Mouse (Mus musculus) hindbrain, embryonic 15.5 days (tissue): ENCODE data around the gene Hspa1l. TPM values are rescaled to one million over a fixed set of nuclear protein-coding genes. Genes with fewer than 3 reads are reported as not detected.

Experiments
- ATAC-seq: fragments of 200-750 bp; cut with Nextera tagmentation; 2 replicates; pipeline ENCODE4 v1.8.0; 2017; ENCODE audit warnings: low read depth, moderate number of reproducible peaks, moderate TSS enrichment; ENCODE audit not compliant: low FRiP score
- H3K27ac ChIP-seq: fragments of 300-500 bp; sonication (generic); replicated peaks from 2 replicates; pipeline ENCODE4 v1.5.1; 2015; ENCODE audit warnings: mild to moderate bottlenecking, inconsistent platforms
- H3K27me3 ChIP-seq: fragments of 300-500 bp; sonication (generic); 2 replicates; pipeline ENCODE4 v1.6.1; 2015; ENCODE audit warnings: control low read depth, inconsistent platforms
- H3K36me3 ChIP-seq: fragments of 300-500 bp; sonication (generic); 2 replicates; pipeline ENCODE4 v1.6.1; 2015; ENCODE audit warnings: control low read depth, inconsistent platforms
- H3K4me1 ChIP-seq: fragments of 300-500 bp; sonication (generic); replicated peaks from 2 replicates; pipeline ENCODE4 v1.6.1; 2015; ENCODE audit warnings: control low read depth, inconsistent platforms
- H3K4me2 ChIP-seq: fragments of 300-500 bp; sonication (generic); 2 replicates; pipeline ENCODE4 v1.6.1; 2015; ENCODE audit warnings: moderate library complexity, mild to moderate bottlenecking, inconsistent platforms
- H3K4me3 ChIP-seq: fragments of 300-500 bp; sonication (generic); 2 replicates; pipeline ENCODE4 v1.5.1; 2015; ENCODE audit warnings: mild to moderate bottlenecking, inconsistent platforms
- H3K9ac ChIP-seq: fragments of 300-500 bp; sonication (generic); 2 replicates; pipeline ENCODE4 v1.6.1; 2015; ENCODE audit warnings: inconsistent platforms
- H3K9me3 ChIP-seq: fragments of 300-500 bp; sonication (generic); 2 replicates; pipeline ENCODE4 v1.6.1; 2016; ENCODE audit warnings: control low read depth, inconsistent platforms
- WGBS: fragments of 180-500 bp; shearing (Covaris S2); methylation state at CpG from one replicate; pipeline ENCODE4 v1.1.7; 2015; 5-methylcytosine and 5-hydroxymethylcytosine counted together
- polyA plus RNA-seq: library from polyadenylated mRNA; unstranded; fragments of >200 nt; fragmentation: Nextera tagmentation; extraction: Ambion mirVana; gene quantifications from 2 replicates; pipeline ENCODE4 v1.2.1, GENCODE M21; 2015

The Hspa1l gene
- polyA plus RNA-seq, 1 experiment from 2014 or later = 1.8 TPM

DNA sequence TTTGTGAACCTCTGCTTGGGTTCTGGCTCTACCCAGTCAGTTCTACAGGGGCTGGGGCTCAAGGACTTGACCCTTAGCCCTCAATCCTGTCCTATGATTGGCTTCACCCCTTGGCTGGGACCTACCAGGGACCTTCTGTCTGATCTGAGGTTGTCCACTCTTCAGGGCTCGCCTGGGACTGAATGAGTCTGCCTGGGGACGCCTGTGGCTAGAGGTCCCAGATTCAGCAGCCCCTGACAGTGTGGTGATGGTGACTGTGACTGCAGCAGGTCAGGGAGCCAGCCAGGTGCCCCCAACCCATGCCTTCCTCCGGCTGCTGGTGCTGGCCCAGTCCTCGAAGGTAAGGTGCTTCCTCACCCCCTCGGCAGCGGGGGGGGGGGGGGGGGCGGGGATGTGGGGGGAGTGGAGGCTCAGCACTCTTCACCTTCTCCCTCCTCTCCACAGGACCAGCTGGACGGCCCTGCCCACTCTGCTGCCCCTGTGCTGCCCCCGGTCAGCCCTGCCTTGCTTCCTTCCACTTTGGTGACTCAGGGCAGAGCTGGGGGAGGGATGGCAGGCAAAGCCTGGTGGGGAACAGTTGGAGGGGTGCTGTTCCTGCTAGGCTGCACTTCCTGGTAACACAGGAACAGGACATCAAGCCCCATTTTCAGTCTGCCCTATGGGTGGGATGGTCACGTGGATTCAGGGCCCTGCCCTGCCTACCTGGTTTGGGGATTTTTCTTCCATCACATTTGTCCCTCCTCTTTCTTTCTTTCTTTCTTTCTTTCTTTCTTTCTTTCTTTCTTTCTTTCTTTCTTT, 52.4 kb downstream of the Hspa1l start:
- no peak for ATAC-seq
- no peak overlapping the region for H3K9ac ChIP-seq
- peaks cover 9% of the 10 kb centered on the region for H3K4me1 ChIP-seq
- H3K36me3 ChIP-seq = no peaks in the 10 kb centered on the region
- 71% methylated on average over 7 of the region's 10 CpGs for WGBS
- H3K9me3 ChIP-seq = no peaks in the 10 kb centered on the region
- H3K4me2 ChIP-seq = no peak overlapping the region
- H3K4me3 ChIP-seq = no peak overlapping the region
- no peaks in the 10 kb centered on the region for H3K27me3 ChIP-seq
- H3K27ac ChIP-seq = no peak overlapping the region

DNA sequence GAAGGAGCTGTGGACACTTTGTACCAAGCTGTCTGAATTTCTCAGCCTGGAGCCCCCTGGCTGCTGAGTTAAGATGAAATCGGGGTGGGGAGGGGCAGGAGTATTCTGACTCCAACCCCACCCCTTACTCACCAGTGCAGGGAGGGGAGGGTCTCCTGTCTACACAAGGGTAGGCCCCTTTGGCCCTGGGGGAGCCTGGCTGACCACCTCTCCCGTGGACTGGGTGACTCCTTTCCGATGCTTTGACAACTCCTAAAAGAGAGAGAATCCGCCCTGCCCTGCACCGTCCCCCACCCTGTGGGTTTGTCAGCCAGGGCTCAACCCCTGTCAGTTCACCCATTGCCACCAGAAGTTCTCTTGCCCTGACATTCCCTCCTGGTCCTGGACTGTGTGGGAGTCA, 53.7 kb downstream of the Hspa1l start:
- H3K4me1 ChIP-seq = peaks cover 14% of the 10 kb centered on the region
- no peaks in the 10 kb centered on the region for H3K27me3 ChIP-seq
- H3K4me3 ChIP-seq = no peak overlapping the region
- WGBS = 64% methylated on average over 5 of the region's 5 CpGs
- no peaks in the 10 kb centered on the region for H3K9me3 ChIP-seq
- no peak overlapping the region for H3K9ac ChIP-seq
- H3K4me2 ChIP-seq = no peak overlapping the region
- no peak for ATAC-seq
- H3K27ac ChIP-seq = no peak overlapping the region
- no peaks in the 10 kb centered on the region for H3K36me3 ChIP-seq

DNA sequence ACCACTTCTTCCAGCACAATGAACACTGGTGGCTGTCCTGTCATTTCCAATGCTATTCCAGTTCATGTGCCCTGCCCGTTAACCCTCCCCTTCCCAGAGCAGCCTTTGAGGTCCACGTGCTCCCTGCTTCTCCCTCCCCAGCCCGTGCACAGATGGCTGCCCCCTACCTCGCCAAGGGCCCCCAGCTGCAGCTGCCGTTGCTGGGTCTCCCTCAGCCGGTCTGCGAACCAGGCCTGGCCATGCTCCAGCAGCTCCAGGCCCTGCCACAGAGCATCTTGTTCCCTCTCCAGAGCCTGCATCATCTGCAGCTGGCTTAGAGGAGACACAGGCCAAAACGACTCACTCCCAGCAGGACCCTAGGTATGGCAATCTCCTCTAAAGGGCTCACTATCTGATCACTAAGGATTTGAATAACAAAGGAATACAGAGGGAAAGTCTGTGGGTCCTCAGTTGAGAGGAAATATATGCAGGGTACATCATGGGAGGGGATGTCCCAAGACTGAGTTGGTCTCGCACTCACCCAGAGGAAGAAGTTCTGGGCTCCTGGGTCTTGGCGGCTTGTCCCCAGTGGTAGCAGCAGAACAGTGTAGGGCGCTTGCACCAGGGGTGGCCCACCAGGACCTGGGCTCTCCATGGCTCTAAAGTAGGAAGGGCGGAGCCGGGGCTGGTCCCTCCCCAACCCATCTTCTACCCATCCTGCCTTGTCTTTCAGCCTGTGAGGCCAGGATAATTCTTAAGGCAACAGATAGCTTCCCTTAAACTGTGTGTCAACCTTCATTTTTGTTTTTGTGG, 55.0 kb downstream of the Hspa1l start, which contains the start of gene Sapcd1:
Sapcd1 (minus strand) TSS at position 740 of the 792 bp plus-strand sequence.
- H3K4me3 ChIP-seq = no peak within 1 kb of the TSS
- no peaks in the 10 kb centered on the region for H3K9me3 ChIP-seq
- ATAC-seq = peak; percentile 45; the same call in 1 of the 2 replicates
- WGBS = 30% methylated on average over 13 of the region's 13 CpGs
- no peaks in the 10 kb centered on the region for H3K27me3 ChIP-seq
- no peak within 1 kb of the TSS for H3K9ac ChIP-seq
- H3K27ac ChIP-seq = peak within 1 kb of the TSS; percentile 42
- no peak within 1 kb of the TSS for H3K4me2 ChIP-seq
- peaks cover 10% of the 10 kb centered on the region for H3K4me1 ChIP-seq
- no peaks in the 10 kb centered on the region for H3K36me3 ChIP-seq

DNA sequence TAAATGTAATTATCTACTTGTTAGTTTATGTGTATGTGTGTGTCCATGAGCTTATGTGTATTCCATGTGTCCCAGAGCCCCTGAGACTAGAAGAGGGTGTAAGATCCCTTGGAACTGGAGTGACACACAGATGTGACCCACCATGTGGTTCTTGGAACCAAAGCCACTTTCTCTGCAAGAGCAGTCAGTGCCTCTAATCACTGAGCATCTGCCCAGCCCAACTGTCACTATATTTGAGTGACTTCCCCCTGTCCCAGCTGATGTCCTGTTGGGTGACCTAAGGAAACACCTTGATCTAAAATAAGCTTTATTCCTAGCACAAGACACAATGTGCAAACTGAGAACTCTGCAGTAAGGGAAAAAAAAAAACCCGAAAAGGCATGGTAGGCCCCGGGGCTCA, 55.8 kb downstream of the Hspa1l start:
- Histone ChIP-seq H3K36me3 (no peaks in the 10 kb centered on the region), H3K27me3 (no peaks in the 10 kb centered on the region), H3K9me3 (no peaks in the 10 kb centered on the region), H3K4me2 (no peak overlapping the region), H3K9ac (no peak overlapping the region), H3K4me3 (no peak overlapping the region), H3K27ac (no peak overlapping the region), H3K4me1 (peaks cover 10% of the 10 kb centered on the region)
- no peak for ATAC-seq
- WGBS = 81% methylated on average over 2 of the region's 2 CpGs

Other genes with a start within 250 kb of the Hspa1l start
- 0.21 and 0.47 TPM in 2 replicates for gene C4b, start 228.8 kb upstream of the Hspa1l start, polyA plus RNA-seq
- gene Cyp21a1, start 168.1 kb upstream of the Hspa1l start, polyA plus RNA-seq = not detected in 2 replicates
- gene Stk19, start 135.8 kb upstream of the Hspa1l start, polyA plus RNA-seq = 43.9 TPM in 2 replicates
- gene Dxo, start 135.7 kb upstream of the Hspa1l start, polyA plus RNA-seq = 67.2 and 68.3 TPM in 2 replicates
- gene Skiv2l, start 122.5 kb upstream of the Hspa1l start, polyA plus RNA-seq = 59.4 and 63.4 TPM in 2 replicates
- 81.0 and 94.4 TPM in 2 replicates for gene Nelfe, start 122.3 kb upstream of the Hspa1l start, polyA plus RNA-seq
- 2.5 and 4.1 TPM in 2 replicates for gene Cfb, start 110.2 kb upstream of the Hspa1l start, polyA plus RNA-seq
- 11.9 and 12.9 TPM in 2 replicates for gene Zbtb12, start 93.2 kb upstream of the Hspa1l start, polyA plus RNA-seq
- gene Gm20547, start 90.7 kb upstream of the Hspa1l start, polyA plus RNA-seq = not detected in 2 replicates
- 2.4 and 3.7 TPM in 2 replicates for gene C2, start 74.4 kb upstream of the Hspa1l start, polyA plus RNA-seq
- gene Ehmt2, start 74.2 kb upstream of the Hspa1l start, polyA plus RNA-seq = 90.9 and 96.7 TPM in 2 replicates
- gene Slc44a4, start 58.2 kb upstream of the Hspa1l start, polyA plus RNA-seq = 0.09 TPM in 1 of 2 replicates, not detected in the other
- gene Neu1, start 41.5 kb upstream of the Hspa1l start, polyA plus RNA-seq = 35.9 and 38.3 TPM in 2 replicates
- 0.31 and 0.51 TPM in 2 replicates for gene Hspa1b, start 13.5 kb upstream of the Hspa1l start, polyA plus RNA-seq
- gene Gm20481, start 2.8 kb upstream of the Hspa1l start, polyA plus RNA-seq = 1.0 TPM in 1 of 2 replicates, not detected in the other
- gene Hspa1a, start 547 bp upstream of the Hspa1l start, polyA plus RNA-seq = 12.0 and 13.1 TPM in 2 replicates
- 109 and 113 TPM in 2 replicates for gene Lsm2, start 9.2 kb downstream of the Hspa1l start, polyA plus RNA-seq
- gene Vars, start 28.3 kb downstream of the Hspa1l start, polyA plus RNA-seq = 60.4 and 68.7 TPM in 2 replicates
- 0.14 TPM in 2 replicates for gene Vwa7, start 43.9 kb downstream of the Hspa1l start, polyA plus RNA-seq
- 1.6 and 2.3 TPM in 2 replicates for gene Sapcd1, start 55.3 kb downstream of the Hspa1l start, polyA plus RNA-seq
- 1.6 and 3.4 TPM in 2 replicates for gene Msh5, start 74.0 kb downstream of the Hspa1l start, polyA plus RNA-seq
- gene Clic1, start 77.3 kb downstream of the Hspa1l start, polyA plus RNA-seq = 87.4 TPM in 2 replicates
- gene Ddah2, start 86.3 kb downstream of the Hspa1l start, polyA plus RNA-seq = 349 and 367 TPM in 2 replicates
- gene Ly6g6c, start 92.7 kb downstream of the Hspa1l start, polyA plus RNA-seq = 0.18 TPM in 1 of 2 replicates, not detected in the other
- gene Mpig6b, start 93.5 kb downstream of the Hspa1l start, polyA plus RNA-seq = 0.22 and 0.25 TPM in 2 replicates
- 0.43 and 0.53 TPM in 2 replicates for gene Ly6g6e, start 104.2 kb downstream of the Hspa1l start, polyA plus RNA-seq
- gene Ly6g6d, start 105.4 kb downstream of the Hspa1l start, polyA plus RNA-seq = 1.2 and 1.8 TPM in 2 replicates
- 0.24 TPM in 1 of 2 replicates, not detected in the other for gene Ly6g6f, start 112.9 kb downstream of the Hspa1l start, polyA plus RNA-seq
- gene Abhd16a, start 116.6 kb downstream of the Hspa1l start, polyA plus RNA-seq = 102 and 106 TPM in 2 replicates
- gene Ly6g5c, start 135.6 kb downstream of the Hspa1l start, polyA plus RNA-seq = not detected in 2 replicates
- gene Ly6g5b, start 142.7 kb downstream of the Hspa1l start, polyA plus RNA-seq = 1.1 and 1.2 TPM in 2 replicates
- 24.3 and 25.4 TPM in 2 replicates for gene Gpank1, start 148.8 kb downstream of the Hspa1l start, polyA plus RNA-seq
- 308 and 311 TPM in 2 replicates for gene Csnk2b, start 149.3 kb downstream of the Hspa1l start, polyA plus RNA-seq
- gene D17H6S53E, start 153.7 kb downstream of the Hspa1l start, polyA plus RNA-seq = 9.3 and 10.8 TPM in 2 replicates
- gene Apom, start 159.3 kb downstream of the Hspa1l start, polyA plus RNA-seq = 0.21 and 0.79 TPM in 2 replicates
- gene Bag6, start 162.5 kb downstream of the Hspa1l start, polyA plus RNA-seq = 70.0 and 75.7 TPM in 2 replicates
- 175 and 181 TPM in 2 replicates for gene Prrc2a, start 192.2 kb downstream of the Hspa1l start, polyA plus RNA-seq
- 7.4 and 9.6 TPM in 2 replicates for gene Aif1, start 203.4 kb downstream of the Hspa1l start, polyA plus RNA-seq
- 5.6 and 13.9 TPM in 2 replicates for gene Lst1, start 215.7 kb downstream of the Hspa1l start, polyA plus RNA-seq
- gene Ltb, start 221.7 kb downstream of the Hspa1l start, polyA plus RNA-seq = 0.84 and 0.97 TPM in 2 replicates
- 0.13 TPM in 1 of 2 replicates, not detected in the other for gene Tnf, start 229.3 kb downstream of the Hspa1l start, polyA plus RNA-seq
- 0.39 and 0.42 TPM in 2 replicates for gene Lta, start 232.6 kb downstream of the Hspa1l start, polyA plus RNA-seq
- gene Gm16181, start 248.1 kb downstream of the Hspa1l start, polyA plus RNA-seq = 0.43 and 0.55 TPM in 2 replicates